Mouse (Mus musculus) thymus, adult 2 months (tissue): Measurements from ENCODE around the gene Vstm4.

ENCODE experiments used
- CTCF ChIP-seq: fragments of 200-500 bp; IDR thresholded peaks from 2 replicates; pipeline ENCODE4 v1.5.1; 2012; ENCODE audit warnings: mild to moderate bottlenecking, control low read depth, low read length, moderate library complexity, borderline replicate concordance; ENCODE audit not compliant: control insufficient read depth, poor library complexity, insufficient read depth; ENCODE audit errors: extremely low read depth
- POLR2A ChIP-seq: fragments of 200-500 bp; IDR thresholded peaks from 2 replicates; pipeline ENCODE4 v1.6.1; 2012; ENCODE audit warnings: mild to moderate bottlenecking, low read length, control low read depth, moderate library complexity; ENCODE audit not compliant: control insufficient read depth, poor library complexity, insufficient read depth; ENCODE audit errors: extremely low read depth

DNA sequence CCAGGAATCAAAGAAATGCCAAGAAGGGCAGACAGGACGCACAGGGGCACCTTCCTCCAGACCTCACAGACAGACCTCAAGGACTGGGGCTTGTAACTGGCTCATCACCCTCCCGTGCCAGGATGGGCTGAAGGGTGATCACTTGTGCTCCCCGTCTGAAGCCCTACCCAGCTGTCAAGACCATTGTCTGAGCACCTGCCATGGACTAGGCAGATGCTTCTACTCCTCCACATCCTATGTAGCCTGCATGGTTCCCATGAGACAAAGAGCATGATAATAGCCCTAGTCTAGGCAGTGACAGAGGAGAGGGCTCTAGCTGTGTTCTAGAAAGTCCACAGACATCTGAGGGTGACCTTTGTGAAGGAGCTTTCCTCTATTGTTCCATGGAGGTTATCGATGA, 38.3 kb downstream of the Vstm4 start:
- TF ChIP-seq POLR2A (no peak), CTCF (no peak)
